Mouse (Mus musculus): Measurements from ENCODE around the gene Ugt1a6b.

DNA sequence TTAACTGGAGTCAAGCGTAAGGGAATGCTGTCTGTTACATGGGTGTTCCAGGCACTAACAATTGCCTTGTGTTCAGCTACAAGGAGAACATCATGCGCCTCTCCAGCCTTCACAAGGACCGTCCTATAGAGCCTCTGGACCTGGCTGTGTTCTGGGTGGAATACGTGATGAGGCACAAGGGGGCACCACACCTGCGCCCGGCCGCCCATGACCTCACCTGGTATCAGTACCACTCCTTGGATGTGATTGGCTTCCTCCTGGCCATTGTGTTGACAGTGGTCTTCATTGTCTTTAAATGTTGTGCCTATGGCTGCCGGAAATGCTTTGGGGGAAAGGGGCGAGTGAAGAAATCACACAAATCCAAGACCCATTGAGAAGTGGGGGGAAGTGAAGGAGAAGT, 115.0 kb downstream of the Ugt1a6b start:
- no peak for TF ChIP-seq ZNF384 (IDR thresholded peaks at IDR 0.05; ENCODE audit: low read depth, low read length)
- no peak for TF ChIP-seq MAFK (IDR thresholded peaks at IDR 0.05; ENCODE audit: insufficient read depth, low read depth, low read length)
- TF ChIP-seq ZC3H11A (IDR thresholded peaks at IDR 0.05; ENCODE audit: borderline replicate concordance, low read depth, low read length): no peak
- no peak for TF ChIP-seq HCFC1 (IDR thresholded peaks at IDR 0.05; ENCODE audit: borderline replicate concordance, insufficient read depth, low read length)
